In genomic region chr11:113200901-113201300, GRCm38 (mm10) we compare ENCODE assay signal across 9 mouse cellular contexts.
A peak's percentile ranks its signal among the peaks of the same experiment; 100 is the strongest.
DNase-seq lines count a peak whose midpoint lies in the region; ATAC-seq and TF ChIP-seq lines count a peak whose summit lies in the region.
"Had no signal": no experiment of that assay in that cellular context is flagged by ENCODE, and none has a peak within 500 bp of the region (broad histone marks: within the 10 kb centered on the region; RNA-seq: fewer than 3 reads in every experiment).

No protein-coding gene starts in this region.

- H3K27me3 ChIP-seq in heart, adult 2 months (ENCODE audit: control insufficient read depth, insufficient read depth, low read length), result peaks cover 2% of the 10 kb centered on the region; the same call in 1 of the 2 replicates
- H3K27me3 ChIP-seq in forebrain, embryonic 14.5 days (replicated peaks; ENCODE audit: control insufficient read depth, insufficient read depth, low read length), result no peaks in the 10 kb centered on the region
- peaks cover 11% of the 10 kb centered on the region for H3K27me3 ChIP-seq in liver, embryonic 14.5 days (ENCODE audit: control insufficient read depth, insufficient read depth, low read length)
- H3K27me3 ChIP-seq: Patski had no signal

- in situ Hi-C loops in ES-E14 (cut with MboI; ENCODE audit: low sequenced_read_pairs in 2 of 2, unreplicated experiment in 2 of 2), result no loop called here

- no peaks in the 10 kb centered on the region; the same call in 1 of the 2 replicates for H3K9me3 ChIP-seq in ES-E14 (ENCODE audit: control insufficient read depth, insufficient read depth, low read depth, low read length)
- H3K9me3 ChIP-seq in forebrain, embryonic 14.5 days (replicated peaks; ENCODE audit: control insufficient read depth, low read length), result no peaks in the 10 kb centered on the region
- no peaks in the 10 kb centered on the region for H3K9me3 ChIP-seq in liver, embryonic 14.5 days (ENCODE audit: control insufficient read depth, low read length)

- peak overlapping the region; percentile 54 for H3K4me2 ChIP-seq in forebrain, embryonic 14.5 days (ENCODE audit: low read length)
- peak overlapping the region; percentile 54 for H3K4me2 ChIP-seq in liver, embryonic 14.5 days (ENCODE audit: low read depth)

- peak overlapping the region; percentile 73 for H3K4me3 ChIP-seq in heart, adult 2 months
- peak overlapping the region; percentile 69 to 93 for H3K4me3 ChIP-seq in ES-E14 (ENCODE audit: insufficient read depth in 1 of 2, low read depth in 1 of 2, low read length in 2 of 2, poor library complexity in 1 of 2, severe bottlenecking in 1 of 2)
- peak overlapping the region; percentile 69 for H3K4me3 ChIP-seq in forebrain, embryonic 14.5 days (ENCODE audit: low read depth, low read length)
- H3K4me3 ChIP-seq in liver, embryonic 14.5 days (ENCODE audit: insufficient read depth in 1 of 2, low read depth in 2 of 2, low read length in 2 of 2), result peak overlapping the region in 1 of 2 experiments; percentile 36; a peak in 1 of 4 replicates

- ATAC-seq in forebrain, embryonic 14.5 days, result 0 out of 2 replicates have a peak, but pooled peaks have one; percentile 10
- ATAC-seq in liver, embryonic 14.5 days (ENCODE audit: insufficient read depth), result no peak

- H3K27ac ChIP-seq in heart, adult 2 months, result no peak overlapping the region
- no peak overlapping the region for H3K27ac ChIP-seq in ES-E14 (ENCODE audit: insufficient read depth, low read depth, low read length, poor library complexity, severe bottlenecking)
- no peak overlapping the region for H3K27ac ChIP-seq in forebrain, embryonic 14.5 days (ENCODE audit: low read depth, low read length)
- H3K27ac ChIP-seq in liver, embryonic 14.5 days, result no peak overlapping the region

- no peak for TF ChIP-seq CTCF in heart, adult 2 months (IDR thresholded peaks at IDR 0.05)
- TF ChIP-seq CTCF in liver, embryonic 14.5 days (IDR thresholded peaks at IDR 0.05; ENCODE audit: low read depth), result no peak

- H3K79me2 ChIP-seq in heart, adult 2 months (replicated peaks; ENCODE audit: control insufficient read depth, insufficient read depth, low read length), result no peaks in the 10 kb centered on the region

- no peaks in the 10 kb centered on the region for H3K4me1 ChIP-seq in heart, adult 2 months (ENCODE audit: control insufficient read depth, insufficient read depth, low read length)
- H3K4me1 ChIP-seq in ES-E14 (ENCODE audit: control insufficient read depth in 2 of 2, insufficient read depth in 2 of 2, low read length in 2 of 2, poor library complexity in 1 of 2), result peaks cover 2 to 7% of the 10 kb centered on the region in 2 experiments; a peak in 1 of 4 replicates
- H3K4me1 ChIP-seq in forebrain, embryonic 14.5 days (ENCODE audit: control insufficient read depth, insufficient read depth, low read length), result peaks cover 18% of the 10 kb centered on the region
- H3K4me1 ChIP-seq in liver, embryonic 14.5 days (replicated peaks; ENCODE audit: control insufficient read depth in 2 of 2, insufficient read depth in 2 of 2, low read length in 1 of 2), result no peaks in the 10 kb centered on the region

- no peak for DNase-seq in heart, adult 2 months
- DNase-seq in heart, postnatal 4 days, result no peak
- no peak for DNase-seq in ES-E14 (ENCODE audit: low read depth, low spot score)
- no peak for DNase-seq in forebrain, embryonic 14.5 days (ENCODE audit: low spot score)
- no peak for DNase-seq in liver, embryonic 14.5 days (ENCODE audit: low read depth in 3 of 3, low spot score in 3 of 3)
- no peak for DNase-seq in thymus, postnatal 36 days
- no peak for DNase-seq in spleen, adult 18-20 months
- no peak for DNase-seq in natural killer cell, adult 2 months (ENCODE audit: low spot score in 2 of 2)

- peak overlapping the region; percentile 74; the same call in 1 of the 2 replicates for H3K9ac ChIP-seq in heart, adult 2 months (ENCODE audit: low read depth, low read length)
- peak overlapping the region; percentile 57 for H3K9ac ChIP-seq in ES-E14 (ENCODE audit: insufficient read depth, low read depth, low read length, poor library complexity, severe bottlenecking)
- H3K9ac ChIP-seq in forebrain, embryonic 14.5 days (ENCODE audit: low read length), result peak overlapping the region; percentile 87
- H3K9ac ChIP-seq in liver, embryonic 14.5 days (replicated peaks), result no peak overlapping the region

- intact Hi-C loops in heart, adult 2 months (cut with DNase I), result no loop called here

- whole genome bisulfite sequencing in heart, adult 2 months, result 14% methylated on average over 15 of the region's 15 CpGs
- 4% methylated on average over 15 of the region's 15 CpGs for WGBS in forebrain, embryonic 14.5 days
- 12% methylated on average over 15 of the region's 15 CpGs for WGBS in liver, embryonic 14.5 days (ENCODE audit: insufficient replicate concordance)

- TF ChIP-seq EP300 in heart, adult 2 months (IDR thresholded peaks at IDR 0.05; ENCODE audit: insufficient read depth, low read depth, low read length), result no peak
- no peak for TF ChIP-seq EP300 in liver, embryonic 14.5 days (IDR thresholded peaks at IDR 0.05; ENCODE audit: low read depth)

- no peak for TF ChIP-seq POLR2A in heart, adult 2 months (IDR thresholded peaks at IDR 0.05; ENCODE audit: insufficient read depth, low read depth, low read length)

- H3K36me3 ChIP-seq in heart, adult 2 months (ENCODE audit: control insufficient read depth, insufficient read depth, low read length), result no peaks in the 10 kb centered on the region
- no peaks in the 10 kb centered on the region for H3K36me3 ChIP-seq in ES-E14 (ENCODE audit: control insufficient read depth, insufficient read depth, low read length, poor library complexity, severe bottlenecking)
- no peaks in the 10 kb centered on the region for H3K36me3 ChIP-seq in forebrain, embryonic 14.5 days (ENCODE audit: control insufficient read depth, insufficient read depth, low read length)
- H3K36me3 ChIP-seq in liver, embryonic 14.5 days (replicated peaks; ENCODE audit: control insufficient read depth, insufficient read depth, low read depth), result no peaks in the 10 kb centered on the region

TF ChIP-seq in ES-E14, 5 proteins besides CTCF, POLR2A, EP300 and RAD21:
- TF ChIP-seq ZNF384 (IDR thresholded peaks at IDR 0.05; ENCODE audit: low read depth, low read length) (no peak), MAFK (IDR thresholded peaks at IDR 0.05; ENCODE audit: insufficient read depth, low read depth, low read length) (no peak), HCFC1 (IDR thresholded peaks at IDR 0.05; ENCODE audit: borderline replicate concordance, insufficient read depth, low read length) (no peak), CHD2 (IDR thresholded peaks at IDR 0.05; ENCODE audit: low read depth, low read length) (no peak), ZC3H11A (IDR thresholded peaks at IDR 0.05; ENCODE audit: borderline replicate concordance, low read depth, low read length) (no peak)
